Mouse (Mus musculus): ENCODE measurements at regions not wholly inside any gene's neighbourhood (a gene's known extent, or its start where the extent isn't known, plus 50 kb on each side); places are given as distances from the start of the nearest gene placed in this dataset.

- DNase-seq (ENCODE audit: low spot score in 2 of 2), result no peak
These were observed 286.5 kb upstream of the 1700056E22Rik start for GRCm38 (mm10) chr1:184320521-184321177.

- DNase-seq (ENCODE audit: low spot score in 2 of 2), result no peak
These were observed 276.2 kb upstream of the 1700056E22Rik start for GRCm38 (mm10) chr1:184310185-184310815.

GRCm38 (mm10) chr1:184304813-184305212 lies 270.7 kb upstream of the 1700056E22Rik start:
- DNase-seq (ENCODE audit: low spot score in 2 of 2), result no peak

- no peak for DNase-seq (ENCODE audit: low spot score in 2 of 2)
These were observed 270.1 kb upstream of the 1700056E22Rik start for GRCm38 (mm10) chr1:184304204-184304603.

GRCm38 (mm10) chr1:184298701-184299100 lies 264.6 kb upstream of the 1700056E22Rik start:
- no peak for DNase-seq (ENCODE audit: low spot score in 2 of 2)

- DNase-seq (ENCODE audit: low spot score in 2 of 2), result no peak
These were observed 263.1 kb upstream of the 1700056E22Rik start for GRCm38 (mm10) chr1:184297001-184297740.

- DNase-seq (ENCODE audit: low spot score in 2 of 2), result no peak
These were observed 257.0 kb upstream of the 1700056E22Rik start for GRCm38 (mm10) chr1:184291129-184291528.

- DNase-seq (ENCODE audit: low spot score in 2 of 2), result peak in 1 of 2 experiments; percentile 9
These were observed 255.8 kb upstream of the 1700056E22Rik start for GRCm38 (mm10) chr1:184289733-184290416.

- DNase-seq (ENCODE audit: low spot score in 2 of 2), result no peak
These were observed 247.7 kb upstream of the 1700056E22Rik start for GRCm38 (mm10) chr1:184281768-184282167.

- no peak for DNase-seq (ENCODE audit: low spot score in 2 of 2)
These were observed 245.2 kb upstream of the 1700056E22Rik start for GRCm38 (mm10) chr1:184279263-184279662.

- no peak for DNase-seq (ENCODE audit: low spot score in 2 of 2)
These were observed 242.9 kb upstream of the 1700056E22Rik start for GRCm38 (mm10) chr1:184277001-184277400.

- DNase-seq (ENCODE audit: low spot score in 2 of 2), result no peak
These were observed 241.8 kb upstream of the 1700056E22Rik start for GRCm38 (mm10) chr1:184275877-184276276.

- no peak for DNase-seq (ENCODE audit: low spot score in 2 of 2)
These were observed 241.3 kb upstream of the 1700056E22Rik start for GRCm38 (mm10) chr1:184275396-184275795.

GRCm38 (mm10) chr1:184274704-184275103 lies 240.6 kb upstream of the 1700056E22Rik start:
- DNase-seq (ENCODE audit: low spot score in 2 of 2), result no peak

- DNase-seq (ENCODE audit: low spot score in 2 of 2), result no peak
These were observed 239.6 kb upstream of the 1700056E22Rik start for GRCm38 (mm10) chr1:184273722-184274121.

- no peak for DNase-seq (ENCODE audit: low spot score in 2 of 2)
These were observed 237.2 kb upstream of the 1700056E22Rik start for GRCm38 (mm10) chr1:184271254-184271653.

- DNase-seq (ENCODE audit: low spot score in 2 of 2), result peak in 1 of 2 experiments; percentile 44
These were observed 231.9 kb upstream of the 1700056E22Rik start for GRCm38 (mm10) chr1:184266051-184266450.

GRCm38 (mm10) chr1:184262975-184263374 lies 228.9 kb upstream of the 1700056E22Rik start:
- no peak for DNase-seq (ENCODE audit: low spot score in 2 of 2)

- DNase-seq (ENCODE audit: low spot score in 2 of 2), result no peak
These were observed 227.3 kb upstream of the 1700056E22Rik start for GRCm38 (mm10) chr1:184261385-184261727.

GRCm38 (mm10) chr1:184260722-184261384 lies 226.8 kb upstream of the 1700056E22Rik start:
- no peak for DNase-seq (ENCODE audit: low spot score in 2 of 2)

- no peak for DNase-seq (ENCODE audit: low spot score in 2 of 2)
These were observed 225.8 kb upstream of the 1700056E22Rik start for GRCm38 (mm10) chr1:184259853-184260252.

All from adrenal gland, postnatal 4 days (tissue).